Mouse (Mus musculus) embryonic fibroblast, embryonic 13.5 days (primary cell): Measurements from ENCODE around the gene Thada. TPM values are rescaled to one million over a fixed set of nuclear protein-coding genes. Genes with fewer than 3 reads are reported as not detected.

Source experiments
- H3K27ac ChIP-seq: 2 replicates; pipeline ENCODE4 v1.5.1; 2012; ENCODE audit warnings: low read length, control low read depth, inconsistent platforms; ENCODE audit not compliant: insufficient read depth
- H3K4me1 ChIP-seq: 2 replicates; pipeline ENCODE4 v1.6.1; 2011; ENCODE audit warnings: low read length; ENCODE audit not compliant: control insufficient read depth, insufficient read depth
- H3K4me3 ChIP-seq: 2 replicates; pipeline ENCODE4 v1.5.1; 2011; ENCODE audit warnings: mild to moderate bottlenecking, control low read depth, low read length; ENCODE audit not compliant: insufficient read depth
- CTCF ChIP-seq: IDR thresholded peaks from 2 replicates; pipeline ENCODE4 v1.5.1; 2011; ENCODE audit warnings: mild to moderate bottlenecking, control low read depth, low read length, moderate library complexity, borderline replicate concordance; ENCODE audit not compliant: insufficient read depth
- POLR2A ChIP-seq: IDR thresholded peaks from 2 replicates; pipeline ENCODE4 v1.6.1; 2011; ENCODE audit warnings: low read depth, mild to moderate bottlenecking, control low read depth, low read length, moderate library complexity
- polyA plus RNA-seq: library from polyadenylated mRNA; stranded (reverse); fragments of >200 nt; gene quantifications from 2 replicates; pipeline ENCODE4 v1.2.4, GENCODE M21; 2011; ENCODE audit warnings: low read depth; ENCODE audit not compliant: missing spikeins, insufficient read length

Gene Thada
- polyA plus RNA-seq, 1 experiment = 20.3 TPM

- peaks cover 8% of the 10 kb centered on the region; the same call in 1 of the 2 replicates for H3K4me1 ChIP-seq
- TF ChIP-seq CTCF (no peak), POLR2A (peak; percentile 53; the same call in 1 of the 2 replicates)
Measured at GRCm38 (mm10) chr17:84148499-84149484, 317.2 kb downstream of the Thada start.

DNA sequence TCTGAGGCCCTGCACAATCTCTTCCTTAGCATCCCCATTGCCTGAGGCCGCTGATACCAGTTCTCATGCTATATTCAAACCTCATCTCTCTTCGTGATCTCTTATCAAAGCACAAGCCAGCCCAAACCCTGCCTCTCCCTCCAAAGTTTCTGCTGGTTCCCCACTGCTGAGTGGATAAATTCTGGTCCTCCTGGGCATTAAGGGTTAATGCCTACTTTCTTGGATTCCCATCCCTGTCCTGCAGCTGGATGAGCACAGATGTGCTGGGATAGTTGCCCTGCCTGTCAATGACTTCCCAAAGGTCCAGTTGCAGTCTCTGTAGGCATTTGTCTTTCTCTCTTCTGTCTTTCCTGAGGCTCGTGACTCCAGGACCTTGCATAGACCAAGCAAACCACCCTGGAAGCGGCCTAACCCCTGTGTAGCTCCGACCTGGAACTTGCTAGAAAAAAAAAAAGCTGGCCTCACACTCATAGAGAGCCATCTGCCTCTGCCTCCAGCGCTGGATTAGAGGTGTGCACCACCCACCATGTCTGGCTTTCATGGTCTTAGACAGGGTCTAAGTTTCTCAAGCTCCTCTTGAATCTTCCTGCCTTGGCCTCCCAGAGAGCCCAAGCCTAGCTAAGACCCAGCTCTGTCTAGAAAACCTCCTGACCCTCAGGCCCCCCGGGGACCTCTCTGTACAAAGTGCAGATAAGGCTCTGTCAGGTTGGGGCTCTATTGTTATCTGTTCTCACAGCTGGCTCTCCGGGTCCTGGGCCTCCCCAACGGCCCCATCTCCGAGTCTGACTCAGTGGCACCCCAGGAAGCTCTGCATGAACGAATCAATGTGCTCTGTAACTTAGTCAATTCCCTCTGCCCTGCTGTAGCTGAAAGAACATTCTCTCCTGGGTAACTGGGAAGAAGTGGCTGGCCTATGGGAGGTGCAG is 318.6 kb downstream of the Thada start:
- no peak overlapping the region for H3K27ac ChIP-seq
- H3K4me1 ChIP-seq = peaks cover 8% of the 10 kb centered on the region; the same call in 1 of the 2 replicates
- H3K4me3 ChIP-seq = no peak overlapping the region
- TF ChIP-seq POLR2A = no peak
- TF ChIP-seq CTCF = no peak

More at GRCm38 (mm10) chr17:84148499-84149484, 317.2 kb downstream of the Thada start:
- H3K27ac ChIP-seq = peak overlapping the region; percentile 84
- no peak overlapping the region for H3K4me3 ChIP-seq

DNA sequence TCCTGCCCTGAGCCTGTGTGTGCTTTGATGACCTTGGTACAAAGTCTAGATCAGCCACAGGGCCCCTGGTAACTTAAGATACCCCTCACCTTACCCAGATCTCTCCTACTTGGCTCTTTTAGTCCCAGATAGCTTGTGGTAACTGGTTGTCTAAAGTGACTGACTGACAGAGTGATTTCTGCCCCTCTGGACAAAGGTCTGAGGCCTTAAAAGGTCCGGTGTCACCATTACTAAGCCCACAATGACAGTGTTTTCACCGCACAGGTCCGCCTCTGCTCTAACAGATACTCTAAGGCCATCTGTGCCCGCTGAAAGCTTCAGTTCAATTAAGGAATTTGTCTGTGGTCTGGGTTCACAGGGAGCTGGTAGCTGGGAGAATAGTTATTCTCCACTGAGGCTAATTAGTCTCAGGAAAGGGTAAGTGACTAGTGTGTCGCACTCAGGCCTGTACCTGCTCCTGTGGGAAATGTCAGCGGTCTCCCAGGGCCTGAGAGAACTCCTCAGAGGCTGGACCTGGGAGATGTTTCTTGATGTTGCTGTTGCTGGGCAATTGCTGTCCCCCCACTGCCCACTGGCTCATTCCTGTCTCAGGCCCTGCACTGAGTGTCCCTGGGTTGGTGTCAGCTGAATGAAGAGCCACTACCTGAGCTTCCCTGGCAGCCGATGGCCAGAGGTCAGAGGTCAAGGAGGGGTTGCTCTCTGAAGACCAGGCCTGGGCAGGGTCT is 319.4 kb downstream of the Thada start:
- TF ChIP-seq POLR2A (no peak), CTCF (no peak)
- Histone ChIP-seq H3K4me1 (peaks cover 8% of the 10 kb centered on the region), H3K27ac (no peak overlapping the region), H3K4me3 (no peak overlapping the region)

DNA sequence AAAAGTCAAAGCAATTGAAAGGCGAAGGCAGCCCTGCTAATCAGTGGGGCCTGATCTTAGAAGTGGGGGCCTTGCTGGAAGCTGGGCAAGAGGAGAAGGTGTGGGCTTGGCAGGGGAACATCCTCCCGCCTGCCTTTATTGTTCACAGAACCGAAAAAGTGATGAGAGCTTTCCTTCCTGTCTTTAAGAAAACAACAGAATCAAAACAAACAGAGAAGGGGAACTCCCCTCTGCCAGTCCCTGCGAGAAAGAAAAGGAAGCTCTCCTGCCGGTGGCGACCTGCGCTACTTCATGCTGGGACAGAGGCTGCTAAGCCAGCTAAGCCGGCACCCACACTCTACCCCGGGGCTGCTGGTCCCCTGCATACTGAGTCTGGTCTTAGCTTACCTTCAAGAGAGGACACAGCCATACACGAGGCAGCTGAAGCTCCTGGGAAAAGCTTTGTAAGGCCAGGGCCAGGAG is 320.1 kb downstream of the Thada start:
- Histone ChIP-seq H3K4me1 (peaks cover 11% of the 10 kb centered on the region), H3K4me3 (no peak overlapping the region), H3K27ac (no peak overlapping the region)
- TF ChIP-seq POLR2A = no peak
- TF ChIP-seq CTCF = no peak

- H3K27ac ChIP-seq = no peak overlapping the region
- H3K4me1 ChIP-seq = peaks cover 14% of the 10 kb centered on the region
- TF ChIP-seq POLR2A (no peak), CTCF (no peak)
- H3K4me3 ChIP-seq = no peak overlapping the region
Measured at GRCm38 (mm10) chr17:84144762-84145599, 321.0 kb downstream of the Thada start.

- peaks cover 12% of the 10 kb centered on the region for H3K4me1 ChIP-seq
- H3K27ac ChIP-seq = no peak overlapping the region
- TF ChIP-seq CTCF (no peak), POLR2A (no peak)
- H3K4me3 ChIP-seq = no peak overlapping the region
Measured at GRCm38 (mm10) chr17:84144130-84144529, 321.9 kb downstream of the Thada start.

- TF ChIP-seq CTCF (no peak), POLR2A (no peak)
- Histone ChIP-seq H3K4me1 (peaks cover 10% of the 10 kb centered on the region), H3K4me3 (no peak overlapping the region), H3K27ac (no peak overlapping the region)
Measured at GRCm38 (mm10) chr17:84143219-84143844, 322.7 kb downstream of the Thada start.

DNA sequence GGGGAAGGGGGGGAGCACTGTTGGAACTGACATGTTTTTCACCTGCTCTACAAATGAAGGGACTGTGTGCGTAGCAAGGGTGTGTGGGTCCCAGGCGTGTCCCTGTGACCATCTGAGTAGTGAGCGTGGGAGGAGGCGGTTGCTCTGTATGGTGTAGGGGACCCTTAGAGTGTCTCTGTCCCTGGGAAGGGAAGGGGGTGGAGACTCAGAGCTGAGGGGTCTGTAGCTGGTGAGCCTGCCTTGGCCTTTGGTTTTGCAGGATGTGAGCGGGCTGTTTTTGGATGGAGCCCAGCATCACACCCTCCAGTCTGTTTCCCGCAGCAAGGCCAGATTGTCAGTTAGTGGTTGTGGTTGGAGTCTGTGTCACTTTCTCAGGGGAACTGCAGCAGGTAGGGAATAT is 324.3 kb downstream of the Thada start:
- TF ChIP-seq CTCF (no peak), POLR2A (no peak)
- Histone ChIP-seq H3K4me1 (peaks cover 8% of the 10 kb centered on the region), H3K27ac (no peak overlapping the region), H3K4me3 (no peak overlapping the region)
